Mouse (Mus musculus): ENCODE data around the gene Afap1.

Afap1 gene

DNA sequence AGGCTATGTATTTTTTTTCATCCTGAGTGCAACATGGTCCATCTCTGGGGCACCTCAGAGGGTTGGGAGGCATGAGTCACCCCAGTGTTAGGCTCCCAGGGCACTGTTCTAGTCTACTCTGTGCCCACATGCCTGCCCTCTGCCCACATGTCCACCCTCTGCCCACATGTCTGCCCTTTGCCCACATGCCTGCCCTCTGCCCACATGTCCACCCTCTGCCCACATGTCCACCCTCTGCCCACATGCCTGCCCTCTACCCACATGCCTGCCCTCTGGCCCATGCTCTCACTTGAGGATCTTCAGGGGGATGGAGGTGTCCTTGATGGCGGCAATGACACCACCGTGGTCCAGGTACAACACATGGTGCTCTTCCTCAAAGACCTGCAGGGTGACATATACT lies 150.0 kb downstream of the Afap1 start:
- TF ChIP-seq CTCF (conservative IDR thresholded peaks at IDR 0.05; ENCODE audit: low read length), result no peak
- TF ChIP-seq POU5F1 (IDR thresholded peaks at IDR 0.05; ENCODE audit: borderline replicate concordance, low read length), result no peak
- no peak for TF ChIP-seq NANOG (IDR thresholded peaks at IDR 0.05; ENCODE audit: borderline replicate concordance, low read length)
- H3K4me3 ChIP-seq (replicated peaks; ENCODE audit: low read length), result no peak overlapping the region
- no peaks in the 10 kb centered on the region for H3K4me1 ChIP-seq (replicated peaks; ENCODE audit: low read depth, low read length)

More for the DNA sequence above, 150.0 kb downstream of the Afap1 start:
- H3K27me3 ChIP-seq (ENCODE audit: insufficient read depth, low read length), result no peaks in the 10 kb centered on the region
- no peaks in the 10 kb centered on the region for H3K9me3 ChIP-seq (ENCODE audit: low read length)
- H3K36me3 ChIP-seq (ENCODE audit: insufficient read depth, low read length), result no peaks in the 10 kb centered on the region

All from E14TG2a.4 (cell line).